Mouse (Mus musculus) megakaryocyte, adult 5-6 weeks (primary cell): ENCODE data around the gene Vasp. TPM values are rescaled to one million over a fixed set of nuclear protein-coding genes. Genes with fewer than 3 reads are reported as not detected.

Experiments
- ATAC-seq: 2 replicates; pipeline ENCODE4 v1.8.0; 2016; ENCODE audit warnings: mild to moderate bottlenecking, inconsistent platforms; ENCODE audit not compliant: poor library complexity, severe bottlenecking
- total RNA-seq, 2 experiments: library from RNA; stranded (forward) in 1 of 2; stranded (reverse) in 1 of 2; fragments of 153-499, 151-499 nt in 1 of 2; fragments of 221-1000, 200-1000 nt in 1 of 2; gene quantifications; 2 replicates each; pipeline versions ENCODE4 v1.2.3 to v1.2.4; 2015 to 2017

Vasp gene
- total RNA-seq, 2 experiments from 2014 or later: 122 to 180 TPM

- ATAC-seq: no peak
These were observed 33.1 kb upstream of the Vasp start for GRCm38 (mm10) chr7:19304501-19305412.

DNA sequence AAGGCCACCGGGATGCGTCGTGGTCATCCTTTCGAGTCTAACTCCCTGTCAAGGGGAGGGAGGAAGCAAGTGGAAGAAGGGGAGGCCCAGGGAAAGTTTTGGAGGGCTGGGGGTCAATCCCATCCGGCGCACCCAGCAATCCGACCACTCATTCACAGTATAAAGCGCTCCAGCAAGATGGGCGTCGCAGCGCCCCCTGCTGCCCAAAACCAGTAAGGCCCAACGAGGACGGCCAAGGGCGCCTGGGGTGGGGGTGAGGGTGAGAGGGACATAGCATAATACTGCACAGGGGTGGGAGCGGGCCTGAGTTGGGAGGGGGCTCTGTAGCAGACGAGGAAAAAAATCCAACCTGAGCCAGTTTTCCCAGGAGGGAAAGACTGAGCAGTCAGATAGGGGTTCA, 32.2 kb upstream of the Vasp start:
- peak; percentile 36 for ATAC-seq

GRCm38 (mm10) chr7:19303046-19303305, 31.4 kb upstream of the Vasp start:
- ATAC-seq: no peak

GRCm38 (mm10) chr7:19302264-19303045, 30.8 kb upstream of the Vasp start:
- ATAC-seq: no peak

GRCm38 (mm10) chr7:19301461-19302263, 30.0 kb upstream of the Vasp start:
- no peak for ATAC-seq

GRCm38 (mm10) chr7:19300501-19301421, 29.1 kb upstream of the Vasp start:
- peak; percentile 69 for ATAC-seq

DNA sequence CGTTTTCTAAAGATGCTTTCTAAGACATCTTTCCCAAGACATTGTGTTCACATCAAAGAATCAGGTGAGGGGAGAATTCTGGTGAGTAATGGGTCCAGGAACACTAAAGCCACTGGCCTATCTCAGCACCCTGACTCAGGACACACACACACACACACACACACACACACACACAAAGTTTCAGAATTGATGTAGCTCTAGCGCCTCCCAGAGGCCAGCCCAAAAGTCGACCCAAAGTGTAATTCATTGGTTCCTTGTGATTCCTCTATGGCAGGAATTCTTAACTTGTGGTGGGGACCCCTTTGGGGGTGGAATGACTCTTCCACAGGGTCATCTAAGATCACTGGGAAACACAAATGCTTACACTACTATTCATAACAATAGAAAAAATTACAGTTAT, 27.6 kb upstream of the Vasp start:
- no peak for ATAC-seq

DNA sequence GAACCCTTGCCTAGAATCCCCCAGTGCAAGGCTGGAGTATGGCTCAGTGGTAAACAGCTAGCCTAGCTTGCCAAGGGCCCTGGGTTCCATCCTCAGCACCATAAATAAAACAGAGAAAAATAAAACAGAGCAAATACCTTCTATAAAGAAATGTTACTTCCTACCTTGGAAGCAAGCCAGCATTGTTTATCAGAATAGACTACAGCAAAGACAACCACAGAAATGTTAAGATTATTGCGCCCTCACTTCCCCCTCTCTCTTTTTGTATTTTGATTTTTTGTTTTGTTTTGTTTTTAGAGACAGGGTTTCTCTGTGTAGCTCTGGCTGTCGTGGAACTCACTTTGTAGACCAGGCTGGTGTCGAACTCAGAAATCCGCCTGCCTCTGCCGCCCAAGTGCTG, 26.2 kb upstream of the Vasp start:
- ATAC-seq: no peak

DNA sequence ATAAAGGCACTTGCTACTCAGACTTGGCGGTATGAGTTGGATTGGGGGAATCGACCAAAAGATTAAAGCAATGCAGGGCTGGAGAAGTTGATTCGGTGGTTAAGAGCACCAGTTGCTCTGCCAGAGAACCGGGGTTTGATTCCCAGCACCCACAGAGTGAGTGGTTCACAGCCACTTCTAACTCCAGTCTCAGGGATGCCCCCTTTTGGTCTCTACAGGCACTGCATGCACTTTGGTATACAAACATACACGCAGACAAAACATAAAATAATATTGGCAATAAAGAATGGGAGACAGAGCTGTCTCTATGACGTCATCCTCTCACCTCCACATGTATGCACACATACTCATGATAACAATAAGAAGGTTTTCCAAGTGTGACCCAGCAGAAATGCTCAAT, 25.4 kb upstream of the Vasp start:
- ATAC-seq: no peak

DNA sequence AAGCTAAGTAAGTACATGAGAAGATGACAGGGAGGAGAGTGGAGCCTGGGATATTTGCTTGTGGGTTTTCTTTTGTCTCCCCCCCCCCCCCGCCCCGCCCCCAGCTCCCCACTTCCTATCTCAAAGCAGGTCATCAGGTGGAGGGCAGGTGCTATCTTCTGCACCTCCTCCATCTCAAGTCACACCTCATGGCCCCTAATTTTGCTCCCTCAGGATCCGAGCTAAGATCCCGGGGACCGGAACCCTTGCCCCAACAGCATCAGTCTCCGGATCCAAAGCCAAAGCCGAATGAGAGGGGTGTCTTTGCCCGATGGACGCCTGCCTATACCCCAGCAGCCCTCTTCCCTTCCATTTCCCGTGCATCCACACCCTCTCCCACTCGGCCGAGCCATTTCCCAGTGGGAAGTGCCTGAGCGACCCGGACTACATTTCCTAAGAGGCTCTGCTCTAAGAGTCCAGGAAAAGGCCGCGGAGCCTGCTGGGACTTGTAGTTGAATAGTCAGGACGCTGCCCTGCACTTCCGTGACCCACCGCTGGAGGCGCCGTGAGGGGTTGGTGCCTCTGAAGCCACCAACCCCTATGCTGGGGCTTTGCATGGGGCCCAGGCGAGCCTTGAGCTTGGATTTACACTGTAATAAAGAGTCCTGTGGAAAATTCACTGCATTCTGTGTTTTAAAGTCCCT, 24.0 kb upstream of the Vasp start:
- peak; percentile 97 for ATAC-seq

DNA sequence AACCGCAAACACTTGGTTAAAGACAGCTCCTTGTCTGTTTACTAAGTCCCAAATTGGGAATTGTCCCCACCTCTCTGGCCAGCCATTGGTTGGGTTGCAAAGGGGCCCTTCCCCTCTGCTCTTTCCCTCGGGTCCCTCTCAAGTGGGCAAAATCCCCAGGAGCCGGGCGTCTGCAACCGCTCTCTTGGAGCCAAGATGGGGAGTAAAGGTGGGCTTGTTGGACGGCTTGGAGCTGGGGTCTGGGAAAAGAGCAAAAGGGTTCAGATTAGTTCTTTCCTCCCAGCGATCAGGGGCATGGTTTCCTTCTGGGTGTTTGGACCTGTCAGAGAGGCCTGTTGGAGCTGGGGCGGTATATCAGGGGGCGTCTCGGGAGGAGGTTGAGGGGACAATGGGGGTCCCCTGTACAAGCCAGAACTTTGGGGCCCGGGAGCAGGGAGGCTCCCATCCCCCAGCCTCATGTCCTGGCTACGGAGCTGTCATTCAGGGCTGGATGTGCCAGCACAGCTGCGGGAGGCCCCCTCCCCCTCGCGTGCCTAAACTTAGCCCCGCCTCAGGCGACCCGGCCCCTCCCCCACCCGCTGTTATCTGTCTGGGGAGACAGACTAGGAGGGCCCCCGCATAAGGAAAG, 19.5 kb upstream of the Vasp start:
- no peak for ATAC-seq

DNA sequence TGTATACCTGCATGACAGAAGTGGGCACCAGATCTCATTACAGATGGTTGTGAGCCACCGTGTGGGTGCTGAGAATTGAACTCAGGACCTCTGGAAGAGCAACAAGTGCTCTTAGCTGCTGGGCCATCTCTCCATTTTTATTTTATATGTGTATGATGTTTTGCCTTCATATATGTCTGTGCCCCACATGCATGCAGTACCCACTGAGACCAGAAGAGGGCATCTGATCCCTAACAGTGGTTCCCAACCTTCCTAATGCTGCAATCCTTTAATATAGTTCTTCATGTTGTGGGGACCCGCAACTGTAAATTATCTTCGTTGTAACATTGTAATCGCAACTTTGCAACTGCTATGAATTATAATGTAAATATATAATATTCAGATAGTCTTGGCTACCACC, 13.1 kb upstream of the Vasp start:
- ATAC-seq: peak; percentile 47; the same call in 1 of the 2 replicates

DNA sequence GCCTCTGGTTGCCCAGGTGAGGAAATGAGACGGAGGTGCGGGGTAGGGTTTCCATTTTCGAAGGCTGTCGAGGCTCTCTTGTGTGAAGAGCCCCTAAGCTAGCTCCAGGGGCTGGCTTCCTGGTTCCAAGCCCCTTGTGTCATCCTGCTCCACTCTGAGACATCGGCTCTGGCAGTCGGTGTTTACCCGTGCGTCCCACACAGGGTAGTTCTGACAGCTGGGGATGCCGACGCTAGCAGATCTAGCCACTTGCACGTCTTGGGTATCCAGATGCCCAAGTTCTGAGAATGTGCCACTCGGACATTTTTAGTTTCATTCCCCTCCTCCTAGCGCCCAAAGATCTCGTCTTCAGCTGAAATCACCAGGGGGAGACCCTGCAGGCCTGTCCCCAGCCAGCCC, 11.8 kb upstream of the Vasp start:
- ATAC-seq: no peak

GRCm38 (mm10) chr7:19282791-19283405, 11.3 kb upstream of the Vasp start:
- ATAC-seq: peak; percentile 31; the same call in 1 of the 2 replicates

GRCm38 (mm10) chr7:19282385-19282784, 10.8 kb upstream of the Vasp start, which contains the start of gene Rtn2:
TSS of gene Rtn2 (plus strand) at chr7:19282624.
- peak; percentile 75 for ATAC-seq

- peak; percentile 37 for ATAC-seq
These were observed 10.2 kb upstream of the Vasp start for GRCm38 (mm10) chr7:19281680-19282304.

DNA sequence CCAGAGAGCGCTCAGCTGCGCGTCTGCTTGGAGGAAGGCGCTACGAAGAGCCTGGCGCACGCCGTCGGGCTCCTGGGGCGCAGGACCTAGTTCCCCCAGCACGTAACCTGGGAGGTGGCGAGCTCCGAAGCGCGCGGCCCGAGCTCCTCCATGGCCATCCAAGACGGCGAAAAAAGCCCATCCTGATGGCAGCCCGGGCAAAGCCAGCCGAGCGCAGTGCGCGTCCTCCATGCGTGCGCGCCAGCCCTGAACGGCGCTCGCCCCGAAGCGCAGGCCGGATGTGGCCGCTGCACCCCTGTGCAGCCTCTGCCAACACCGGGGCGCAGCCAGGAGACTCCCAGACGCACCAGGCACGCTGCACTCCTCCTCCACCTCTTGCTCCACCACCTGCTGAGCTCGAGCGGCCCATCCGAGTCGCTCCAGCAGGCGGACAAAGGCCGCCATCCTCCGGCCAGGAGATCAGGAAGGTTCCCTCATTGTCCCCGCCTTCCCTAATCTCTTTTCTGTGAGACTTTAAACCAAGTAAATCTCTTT, 8.0 kb upstream of the Vasp start, which contains the start of gene Ppm1n:
Gene Ppm1n (minus strand): TSS at position 484 of the 534 bp plus-strand sequence.
- peak; percentile 34 for ATAC-seq

- no peak for ATAC-seq
These were observed 7.4 kb upstream of the Vasp start for GRCm38 (mm10) chr7:19279052-19279451.
